Mouse (Mus musculus): ENCODE measurements around the gene Rufy2. TPM values are rescaled to one million over a fixed set of nuclear protein-coding genes. Genes with fewer than 3 reads are reported as not detected.

Rufy2 gene
- total RNA-seq, 1 experiment from 2014 or later = 11.3 TPM

DNA sequence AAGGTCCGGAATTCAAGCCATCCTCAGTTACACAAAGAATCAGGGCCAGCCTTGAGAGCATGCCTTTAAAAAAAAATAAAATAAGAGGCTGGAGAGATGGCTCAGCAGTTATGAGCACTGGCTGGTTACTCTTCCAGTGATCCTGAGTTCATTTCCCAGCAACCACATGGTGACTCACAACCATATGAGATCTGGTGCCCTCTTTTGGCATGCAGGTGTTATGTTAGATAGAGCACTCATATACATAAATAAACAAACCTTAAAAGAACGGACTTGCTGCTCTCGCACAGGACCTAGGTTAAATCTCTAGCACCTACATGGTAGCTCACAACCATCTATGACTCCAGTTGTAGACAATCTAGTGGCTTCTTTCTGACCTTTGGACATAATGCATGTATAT is 28.2 kb downstream of the Rufy2 start:
- no peak for ATAC-seq (replicated peaks in 1 of 2; ENCODE audit: insufficient read depth in 1 of 2, low FRiP score in 2 of 2, low TSS enrichment in 1 of 2, low read depth in 1 of 2, poor library complexity in 2 of 2, severe bottlenecking in 2 of 2)

DNA sequence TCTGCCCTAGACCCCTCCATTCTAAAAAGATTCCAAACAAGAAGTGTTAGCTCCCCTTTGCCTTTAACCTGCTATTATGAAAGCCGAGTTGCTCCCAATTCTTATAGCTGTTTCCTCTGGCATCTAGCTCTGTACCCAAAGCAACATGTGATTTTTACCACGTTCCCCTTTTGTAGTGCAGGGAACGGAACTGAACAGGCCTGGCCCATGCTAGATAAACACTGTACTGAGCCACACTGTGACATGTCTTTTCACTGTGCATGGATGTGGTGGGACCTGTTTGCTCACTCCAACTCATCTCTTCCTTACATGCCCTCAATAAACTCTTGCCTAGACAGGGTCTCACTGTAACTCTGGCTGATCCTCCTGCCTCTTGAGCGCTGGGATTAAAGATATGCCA is 30.2 kb downstream of the Rufy2 start:
- peak; percentile 93 to 97 for ATAC-seq (replicated peaks in 1 of 2; ENCODE audit: insufficient read depth in 1 of 2, low FRiP score in 2 of 2, low TSS enrichment in 1 of 2, low read depth in 1 of 2, poor library complexity in 2 of 2, severe bottlenecking in 2 of 2)

DNA sequence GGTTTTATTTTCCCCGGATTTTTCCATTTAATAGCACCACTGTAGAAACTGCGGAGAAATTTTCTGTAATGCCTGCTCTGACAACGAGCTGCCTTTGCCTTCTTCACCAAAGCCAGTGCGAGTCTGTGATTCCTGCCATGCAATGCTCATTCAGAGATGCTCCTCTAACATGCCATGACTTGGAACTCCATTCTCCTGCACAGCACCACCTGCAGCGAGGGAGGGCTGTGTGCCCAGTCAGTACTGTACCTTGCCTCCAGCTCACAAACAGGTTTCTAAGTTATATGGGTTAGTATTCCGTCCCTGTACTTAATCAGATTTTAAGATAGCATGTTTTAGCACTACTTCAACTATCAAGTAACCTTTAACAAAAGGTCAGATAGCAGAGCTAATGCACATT is 31.5 kb downstream of the Rufy2 start:
- ATAC-seq (replicated peaks in 1 of 2; ENCODE audit: insufficient read depth in 1 of 2, low FRiP score in 2 of 2, low TSS enrichment in 1 of 2, low read depth in 1 of 2, poor library complexity in 2 of 2, severe bottlenecking in 2 of 2) = no peak

DNA sequence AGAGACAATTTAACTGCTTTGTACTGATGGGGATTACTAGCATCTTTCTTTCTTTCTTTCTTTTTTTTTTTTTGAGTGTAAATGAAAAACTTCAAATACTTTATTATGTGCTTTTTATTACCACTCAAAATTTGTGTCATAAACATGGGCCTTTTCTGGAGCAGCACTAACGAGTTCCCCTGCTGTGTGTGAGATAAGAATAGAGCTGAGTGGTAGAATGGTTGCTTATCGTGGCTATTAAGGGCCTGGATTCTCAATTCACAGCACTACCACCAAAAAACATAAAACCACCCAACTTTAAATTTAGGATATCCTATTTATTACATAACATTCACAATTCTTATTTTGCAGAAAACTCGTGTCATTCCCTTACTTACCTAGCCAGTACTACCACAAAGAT is 33.5 kb downstream of the Rufy2 start:
- ATAC-seq (replicated peaks in 1 of 2; ENCODE audit: insufficient read depth in 1 of 2, low FRiP score in 2 of 2, low TSS enrichment in 1 of 2, low read depth in 1 of 2, poor library complexity in 2 of 2, severe bottlenecking in 2 of 2) = no peak

DNA sequence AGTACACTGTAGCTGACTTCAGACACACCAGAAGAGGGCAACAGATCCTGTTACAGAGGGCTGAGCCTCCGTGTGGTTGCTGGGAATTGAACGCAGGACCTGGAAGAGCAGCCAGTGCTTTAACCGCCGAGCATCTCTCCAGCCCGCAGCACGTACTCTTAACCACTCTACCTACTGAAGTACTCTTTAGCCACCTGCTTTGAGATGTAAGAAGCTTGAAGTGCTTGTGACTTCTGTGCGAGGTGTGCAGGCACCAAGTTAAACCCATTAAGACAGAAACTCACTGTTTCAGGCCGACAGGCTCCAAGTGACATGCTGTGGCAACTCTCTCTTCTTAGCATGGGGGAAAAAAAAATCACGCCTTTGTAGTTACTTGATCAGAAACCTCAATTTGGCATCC is 34.1 kb downstream of the Rufy2 start:
- ATAC-seq (replicated peaks in 1 of 2; ENCODE audit: insufficient read depth in 1 of 2, low FRiP score in 2 of 2, low TSS enrichment in 1 of 2, low read depth in 1 of 2, poor library complexity in 2 of 2, severe bottlenecking in 2 of 2) = no peak

DNA sequence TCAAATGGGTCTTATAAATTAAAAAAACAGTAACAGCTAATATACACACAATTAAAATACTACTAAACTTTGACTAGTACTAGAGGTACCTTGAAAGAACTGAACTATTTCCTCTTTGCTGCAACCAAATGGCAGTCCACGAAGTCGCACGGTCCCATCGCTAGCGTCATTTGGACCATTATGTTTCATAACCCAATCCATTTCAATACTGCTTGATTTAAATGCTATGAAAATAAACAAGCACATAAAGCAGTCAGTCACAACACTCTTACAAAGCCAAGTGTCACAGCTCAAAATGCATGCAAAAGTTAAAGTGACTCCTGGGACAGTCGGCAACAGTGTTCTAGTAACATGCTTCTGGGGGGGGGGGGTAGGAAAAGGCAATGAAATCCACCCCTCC is 39.3 kb downstream of the Rufy2 start:
- ATAC-seq (replicated peaks in 1 of 2; ENCODE audit: insufficient read depth in 1 of 2, low FRiP score in 2 of 2, low TSS enrichment in 1 of 2, low read depth in 1 of 2, poor library complexity in 2 of 2, severe bottlenecking in 2 of 2) = no peak

DNA sequence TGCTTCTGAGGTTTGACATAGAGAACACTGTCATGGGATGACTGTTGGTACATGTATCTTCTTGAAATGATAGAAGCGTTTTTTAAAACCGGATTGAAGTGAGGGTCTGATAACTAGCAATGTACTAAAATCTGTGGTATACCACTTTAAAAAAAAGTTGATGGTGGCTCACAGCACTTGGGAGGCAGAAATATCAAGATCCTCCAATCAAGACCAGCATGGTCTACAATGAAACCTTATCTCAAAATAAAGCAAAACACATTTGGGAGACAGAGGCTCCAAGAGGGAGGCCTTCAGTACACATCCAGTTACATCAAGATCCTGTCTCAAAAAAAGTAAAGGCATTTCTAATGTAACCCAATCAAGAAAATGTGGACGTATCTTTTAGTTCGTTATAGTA is 41.7 kb downstream of the Rufy2 start:
- no peak for ATAC-seq (replicated peaks in 1 of 2; ENCODE audit: insufficient read depth in 1 of 2, low FRiP score in 2 of 2, low TSS enrichment in 1 of 2, low read depth in 1 of 2, poor library complexity in 2 of 2, severe bottlenecking in 2 of 2)

DNA sequence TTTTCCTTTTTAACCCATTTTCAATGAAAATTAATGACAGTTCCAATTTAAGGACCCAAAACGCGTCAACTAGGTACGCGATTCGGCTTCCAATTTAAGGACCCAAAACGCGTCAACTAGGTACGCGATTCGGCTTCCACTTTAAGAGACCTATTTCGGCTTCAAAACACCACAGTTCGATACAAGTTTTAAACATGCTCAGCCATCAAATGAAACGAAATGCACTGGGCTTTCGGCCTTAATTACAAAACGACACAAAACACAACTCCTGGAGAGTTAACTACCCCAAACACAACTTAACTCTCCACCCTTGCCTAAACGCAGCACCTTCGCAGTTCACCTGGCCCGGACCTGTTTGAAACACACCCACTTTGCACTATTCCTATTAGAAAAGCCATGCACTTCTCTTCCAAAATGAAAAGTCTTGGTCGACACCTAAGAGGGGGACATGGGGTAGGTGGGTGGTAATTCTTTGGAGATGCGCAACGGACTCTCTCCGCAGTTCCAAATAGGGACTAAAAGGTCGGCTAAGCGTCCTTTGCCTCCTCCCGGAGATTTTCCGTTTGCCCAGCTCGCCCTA is 42.6 kb downstream of the Rufy2 start:
- no peak for ATAC-seq (replicated peaks in 1 of 2; ENCODE audit: insufficient read depth in 1 of 2, low FRiP score in 2 of 2, low TSS enrichment in 1 of 2, low read depth in 1 of 2, poor library complexity in 2 of 2, severe bottlenecking in 2 of 2)

DNA sequence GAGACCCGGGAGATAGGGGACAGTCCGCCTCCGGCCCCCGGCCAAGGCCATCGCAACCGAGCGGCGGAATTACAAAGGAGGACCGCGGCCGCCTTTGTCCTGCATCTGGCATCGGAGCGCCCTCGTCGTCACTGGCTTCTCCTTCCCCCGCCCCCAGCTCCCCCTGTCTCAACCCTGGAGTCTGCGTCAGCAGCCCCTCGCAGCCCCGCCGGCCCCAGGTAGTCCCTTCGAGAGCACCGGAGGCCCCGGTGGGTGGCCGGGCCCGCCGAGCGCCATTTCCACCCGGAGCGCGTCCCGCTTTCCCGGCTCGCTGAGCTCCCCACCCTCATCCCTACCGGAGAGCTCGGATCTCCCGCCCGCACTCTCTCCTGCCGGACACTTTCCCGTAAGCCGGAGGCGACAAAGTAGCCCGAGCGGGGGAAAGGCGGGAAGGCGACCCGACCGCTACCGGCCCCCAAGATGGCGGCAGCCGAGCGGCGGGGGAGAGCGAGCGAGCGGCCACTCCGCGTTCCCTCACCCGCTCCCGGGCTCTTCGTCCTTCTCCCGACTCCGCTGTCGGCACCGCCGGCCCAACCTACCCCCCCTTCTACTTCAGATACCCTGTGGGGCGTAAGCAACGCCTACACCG is 43.2 kb downstream of the Rufy2 start:
- ATAC-seq (replicated peaks in 1 of 2; ENCODE audit: insufficient read depth in 1 of 2, low FRiP score in 2 of 2, low TSS enrichment in 1 of 2, low read depth in 1 of 2, poor library complexity in 2 of 2, severe bottlenecking in 2 of 2) = peak; percentile 2 to 30; a peak in 2 of 4 replicates

DNA sequence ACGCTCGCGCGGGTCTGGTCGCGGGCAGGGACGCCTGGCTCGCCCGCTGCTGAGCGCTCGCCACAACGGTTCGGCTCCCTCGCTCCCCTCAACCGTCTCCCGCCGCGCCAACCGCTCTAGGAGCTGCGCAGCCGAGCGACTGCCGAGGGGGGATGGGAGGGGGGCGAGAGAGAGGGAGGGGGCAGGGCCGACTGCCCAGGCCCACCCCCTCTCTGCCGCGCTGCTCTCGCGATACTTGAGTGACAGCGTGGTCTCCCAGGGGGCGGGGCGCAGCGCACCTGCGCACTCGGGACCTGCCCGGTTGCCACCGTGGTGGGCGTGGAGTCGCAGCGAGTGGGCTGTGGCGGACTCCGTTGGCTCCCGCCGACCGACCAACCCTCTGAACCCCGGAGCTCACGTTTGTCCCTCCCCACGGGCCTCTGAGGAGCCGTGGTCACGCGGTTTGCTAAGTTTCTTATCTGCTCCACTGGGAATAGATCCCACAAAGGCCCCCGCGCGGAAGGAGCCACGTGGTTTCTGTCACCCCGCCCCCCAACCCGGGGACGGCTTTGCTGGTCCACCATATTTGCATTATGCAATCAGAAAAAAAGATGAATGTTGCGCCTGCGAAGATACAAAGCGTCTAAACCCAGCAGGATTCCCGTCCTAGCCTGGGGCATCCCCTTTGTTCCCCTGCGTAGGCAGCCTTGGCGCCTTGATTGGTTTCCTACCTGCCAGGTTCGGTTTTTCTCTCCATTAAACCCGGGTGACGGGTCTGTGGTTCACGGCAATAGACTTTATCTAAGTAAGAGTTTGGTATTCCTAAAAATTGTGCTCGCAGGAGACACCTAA is 43.9 kb downstream of the Rufy2 start, which contains the start of the genes Hnrnph3 and Pbld2:
Gene Hnrnph3, minus strand, starts transcription at position 469 of the 831 bp plus-strand sequence.
Gene Pbld2, plus strand, starts transcription at position 567 of the 831 bp plus-strand sequence.
- ATAC-seq (replicated peaks in 1 of 2; ENCODE audit: insufficient read depth in 1 of 2, low FRiP score in 2 of 2, low TSS enrichment in 1 of 2, low read depth in 1 of 2, poor library complexity in 2 of 2, severe bottlenecking in 2 of 2) = peak; percentile 83 to 88

DNA sequence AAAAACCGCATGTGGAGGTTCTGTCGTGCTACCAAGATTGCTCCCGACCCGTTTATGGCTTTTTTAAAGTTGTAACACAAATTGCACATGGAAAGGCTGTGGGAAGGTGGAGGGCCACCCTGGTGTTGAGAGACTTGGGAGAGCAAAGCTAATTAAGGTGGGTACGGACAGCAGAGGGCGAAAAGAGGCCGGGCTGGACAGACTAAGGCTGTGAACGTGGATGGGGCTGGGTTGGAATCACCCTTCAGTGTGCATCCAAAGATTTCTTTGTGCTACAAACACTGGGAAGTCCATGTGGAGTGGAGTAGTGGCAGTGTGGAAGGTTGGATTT is 44.5 kb downstream of the Rufy2 start:
- peak; percentile 23 to 38; a peak in 1 of 4 replicates for ATAC-seq (replicated peaks in 1 of 2; ENCODE audit: insufficient read depth in 1 of 2, low FRiP score in 2 of 2, low TSS enrichment in 1 of 2, low read depth in 1 of 2, poor library complexity in 2 of 2, severe bottlenecking in 2 of 2)

DNA sequence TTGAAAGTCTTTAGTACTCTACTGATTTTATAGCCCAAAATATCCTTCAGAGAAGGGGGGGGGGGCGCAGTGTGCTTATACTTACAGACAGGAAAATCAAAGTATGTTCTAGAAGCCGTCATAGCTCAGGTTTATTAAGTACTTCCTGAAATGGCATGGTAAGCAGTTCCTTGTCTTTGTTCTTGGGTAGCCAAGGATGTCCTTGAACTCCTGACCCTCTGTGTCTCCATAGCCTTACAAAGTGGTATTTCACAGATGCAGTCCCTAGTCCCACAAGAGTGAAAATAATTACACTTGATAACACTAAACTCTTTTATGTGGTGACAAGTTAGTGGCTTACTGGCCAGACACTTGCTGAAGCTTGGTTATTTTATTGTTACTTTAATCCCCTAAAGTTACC is 45.0 kb downstream of the Rufy2 start:
- no peak for ATAC-seq (replicated peaks in 1 of 2; ENCODE audit: insufficient read depth in 1 of 2, low FRiP score in 2 of 2, low TSS enrichment in 1 of 2, low read depth in 1 of 2, poor library complexity in 2 of 2, severe bottlenecking in 2 of 2)

DNA sequence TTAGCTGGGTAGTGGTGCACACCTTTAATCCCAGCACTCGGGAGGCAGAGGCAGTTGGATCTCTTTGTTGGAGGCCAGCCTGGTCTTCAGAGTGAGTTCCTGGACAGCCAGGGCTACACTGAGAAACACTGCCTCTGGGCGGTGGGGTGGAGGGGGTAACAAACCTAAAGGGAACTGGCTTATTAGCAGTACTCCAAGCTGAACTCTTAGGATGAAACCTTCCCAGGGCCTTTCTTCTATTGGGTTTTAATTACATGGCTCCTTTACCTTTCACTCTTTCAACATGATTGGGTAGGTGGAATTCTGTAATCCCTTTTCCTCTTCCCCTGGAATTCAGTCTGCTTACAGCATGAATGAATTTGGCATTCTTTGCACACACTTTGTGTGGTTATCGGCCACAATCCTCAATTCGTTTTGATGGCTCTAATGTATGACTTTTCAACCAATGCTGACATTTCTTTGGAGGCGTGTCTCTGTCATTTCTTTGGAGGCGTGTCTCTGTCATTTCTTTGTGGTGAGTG is 45.5 kb downstream of the Rufy2 start:
- ATAC-seq (replicated peaks in 1 of 2; ENCODE audit: insufficient read depth in 1 of 2, low FRiP score in 2 of 2, low TSS enrichment in 1 of 2, low read depth in 1 of 2, poor library complexity in 2 of 2, severe bottlenecking in 2 of 2) = no peak

DNA sequence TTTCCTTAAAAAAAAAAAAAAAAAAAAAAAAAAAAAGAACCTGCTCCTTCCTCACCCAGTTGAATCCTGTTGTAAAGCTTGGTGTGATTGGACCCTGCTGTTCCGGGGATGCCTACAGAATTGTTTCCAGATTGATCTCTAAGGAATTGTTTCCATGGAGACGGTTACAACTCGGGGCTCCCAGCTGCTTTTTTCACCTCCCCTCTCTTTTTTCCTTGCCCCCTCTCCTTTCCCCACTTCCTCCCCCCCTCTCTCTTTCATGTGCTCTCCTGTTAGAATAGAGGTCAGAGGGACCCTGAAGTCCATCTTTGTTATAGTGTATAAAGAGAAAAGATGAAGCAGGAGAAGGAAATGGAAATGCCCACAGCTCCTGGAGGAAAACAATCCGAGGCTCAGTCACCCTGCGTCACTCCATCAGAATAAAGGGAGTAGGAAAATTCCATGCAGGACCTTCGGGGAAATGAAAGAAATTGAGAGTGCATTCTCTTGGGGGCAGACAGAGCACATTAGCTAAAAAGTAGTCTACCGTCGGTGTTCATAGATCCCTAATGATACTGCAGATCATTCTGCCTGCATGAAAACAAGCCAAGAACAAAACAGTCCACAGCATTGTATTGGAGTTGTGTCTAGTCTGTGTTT is 46.3 kb downstream of the Rufy2 start:
- ATAC-seq (replicated peaks in 1 of 2; ENCODE audit: insufficient read depth in 1 of 2, low FRiP score in 2 of 2, low TSS enrichment in 1 of 2, low read depth in 1 of 2, poor library complexity in 2 of 2, severe bottlenecking in 2 of 2) = no peak

DNA sequence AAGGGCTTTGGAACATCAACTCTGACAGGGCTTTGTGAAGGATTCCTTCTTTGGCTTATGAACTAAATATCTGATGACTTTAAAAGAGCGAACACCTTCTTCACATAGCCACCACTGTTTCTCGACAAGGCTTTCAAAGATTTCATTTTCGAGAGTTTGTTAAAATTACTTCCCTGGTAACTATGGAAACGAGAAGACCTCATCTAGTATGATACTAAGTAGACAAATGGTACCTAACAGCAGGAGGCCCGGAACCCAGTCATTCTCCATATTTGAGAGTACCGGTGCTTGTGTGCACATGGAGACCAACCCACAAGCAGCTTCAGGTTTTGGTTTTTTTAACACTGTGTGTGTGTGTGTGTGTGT is 46.8 kb downstream of the Rufy2 start:
- no peak for ATAC-seq (replicated peaks in 1 of 2; ENCODE audit: insufficient read depth in 1 of 2, low FRiP score in 2 of 2, low TSS enrichment in 1 of 2, low read depth in 1 of 2, poor library complexity in 2 of 2, severe bottlenecking in 2 of 2)

DNA sequence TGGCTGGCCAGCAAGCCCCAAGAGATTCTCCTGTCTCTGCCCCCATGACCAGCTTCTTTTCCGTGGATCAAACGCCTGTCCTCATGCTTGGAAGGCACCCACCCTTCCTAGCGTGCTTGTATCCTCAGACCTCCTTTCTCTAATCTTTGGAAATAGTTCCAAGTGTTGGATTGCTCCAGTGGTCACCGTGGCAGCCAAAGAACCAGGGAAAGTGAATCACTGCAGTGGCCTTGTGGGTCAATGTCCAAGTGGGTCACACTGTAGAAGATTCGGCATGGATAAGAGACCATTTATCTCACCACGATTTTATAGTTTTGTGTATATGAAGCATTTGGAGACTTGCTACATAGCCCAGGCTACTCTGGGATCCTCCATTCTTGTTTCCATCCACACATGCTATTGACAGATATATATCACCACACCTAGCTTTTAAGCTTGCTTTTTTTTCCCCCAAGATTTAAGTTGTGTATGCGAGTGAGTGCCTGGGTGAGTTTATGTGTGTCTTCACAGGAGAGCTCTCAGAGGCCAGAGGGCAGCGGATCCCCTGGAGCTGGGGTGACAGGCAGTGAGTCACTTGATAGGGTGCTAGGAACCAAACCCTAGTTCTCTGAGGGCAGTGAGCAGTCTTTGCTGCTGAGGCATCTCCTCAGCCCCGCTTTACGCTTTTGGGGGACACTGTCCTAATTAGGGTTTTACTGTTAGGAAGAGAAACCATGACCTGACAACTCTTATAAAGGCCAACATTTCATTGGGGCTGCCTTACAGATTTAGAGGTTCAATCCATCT is 47.5 kb downstream of the Rufy2 start:
- ATAC-seq (replicated peaks in 1 of 2; ENCODE audit: insufficient read depth in 1 of 2, low FRiP score in 2 of 2, low TSS enrichment in 1 of 2, low read depth in 1 of 2, poor library complexity in 2 of 2, severe bottlenecking in 2 of 2) = no peak

DNA sequence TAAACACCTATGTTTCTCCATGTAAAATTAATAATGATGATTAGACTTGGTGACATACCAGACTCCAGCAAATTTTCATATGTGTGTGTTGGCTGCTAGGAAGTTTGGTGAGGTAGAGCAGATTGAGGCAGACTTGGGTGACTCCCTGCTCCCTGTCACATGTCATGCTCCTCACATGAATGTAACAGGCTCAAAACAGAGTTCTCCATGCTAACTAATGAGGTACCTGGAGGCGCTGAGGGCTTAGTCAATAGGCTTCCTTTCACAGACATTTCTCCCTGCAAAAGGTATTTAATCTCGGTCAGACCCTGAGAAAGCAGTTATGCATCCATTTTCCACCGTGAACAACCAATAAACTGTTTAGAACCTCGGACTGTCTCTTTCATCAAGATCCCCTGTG is 48.4 kb downstream of the Rufy2 start:
- no peak for ATAC-seq (replicated peaks in 1 of 2; ENCODE audit: insufficient read depth in 1 of 2, low FRiP score in 2 of 2, low TSS enrichment in 1 of 2, low read depth in 1 of 2, poor library complexity in 2 of 2, severe bottlenecking in 2 of 2)
